Mouse (Mus musculus) stomach, postnatal 0 days (tissue): ENCODE data around the gene Lrrc8c. TPM values are rescaled to one million over a fixed set of nuclear protein-coding genes. Genes with fewer than 3 reads are reported as not detected.

Experiments used
- ATAC-seq: fragments of 200-750 bp; cut with Nextera tagmentation; 2 replicates; pipeline ENCODE4 v1.8.0; 2017; ENCODE audit not compliant: low FRiP score, low TSS enrichment
- DNase-seq: peaks from one replicate; pipeline ENCODE4 v3.0.0-alpha.2; 2016; ENCODE audit warnings: low spot score
- H3K27ac ChIP-seq: fragments of 300-500 bp; sonication (generic); replicated peaks from 2 replicates; pipeline ENCODE4 v1.5.1; 2014; ENCODE audit warnings: mild to moderate bottlenecking, control low read depth
- H3K27me3 ChIP-seq: fragments of 300-500 bp; sonication (generic); 2 replicates; pipeline ENCODE4 v1.6.1; 2014; ENCODE audit warnings: low read length; ENCODE audit not compliant: control insufficient read depth, insufficient read depth
- H3K36me3 ChIP-seq: fragments of 300-500 bp; sonication (generic); 2 replicates; pipeline ENCODE4 v1.6.1; 2014; ENCODE audit warnings: low read length, mixed read lengths; ENCODE audit not compliant: control insufficient read depth, insufficient read depth
- H3K4me1 ChIP-seq: fragments of 300-500 bp; sonication (generic); replicated peaks from 2 replicates; pipeline ENCODE4 v1.6.1; 2014; ENCODE audit warnings: antibody characterized with exemption; ENCODE audit not compliant: control insufficient read depth, insufficient read depth
- H3K4me2 ChIP-seq: fragments of 300-500 bp; sonication (generic); replicated peaks from 2 replicates; pipeline ENCODE4 v1.6.1; 2014; ENCODE audit warnings: low read depth, mild to moderate bottlenecking, control low read depth, moderate library complexity
- H3K4me3 ChIP-seq: fragments of 300-500 bp; sonication (generic); 2 replicates; pipeline ENCODE4 v1.5.1; 2014; ENCODE audit warnings: low read depth, low read length, control low read depth
- H3K9ac ChIP-seq: fragments of 300-500 bp; sonication (generic); 2 replicates; pipeline ENCODE4 v1.6.1; 2014; ENCODE audit warnings: mild to moderate bottlenecking, low read length, control low read depth, mixed read lengths
- H3K9me3 ChIP-seq: fragments of 300-500 bp; sonication (generic); 2 replicates; pipeline ENCODE4 v1.6.1; 2016; ENCODE audit warnings: low read length; ENCODE audit not compliant: control insufficient read depth
- CTCF ChIP-seq: IDR thresholded peaks from 2 replicates; pipeline ENCODE4 v1.5.1; 2016; ENCODE audit warnings: antibody characterized with exemption, low read depth, mild to moderate bottlenecking, moderate library complexity
- EP300 ChIP-seq: optimal IDR thresholded peaks from 2 replicates; pipeline ENCODE3; 2016; ENCODE audit warnings: antibody characterized with exemption
- WGBS: fragments of 180-500 bp; shearing (Covaris S2); extraction: QIAGEN DNeasy Blood & Tissue Kit; methylation state at CpG from one replicate; pipeline ENCODE4 v1.1.7; 2014; 5-methylcytosine and 5-hydroxymethylcytosine counted together
- polyA plus RNA-seq: library from polyadenylated mRNA; unstranded; fragments of >200 nt; fragmentation: Nextera tagmentation; extraction: Ambion mirVana; gene quantifications from 2 replicates; pipeline ENCODE4 v1.2.1, GENCODE M21; 2015

The Lrrc8c gene
- polyA plus RNA-seq, 1 experiment from 2014 or later = 7.3 TPM

DNA sequence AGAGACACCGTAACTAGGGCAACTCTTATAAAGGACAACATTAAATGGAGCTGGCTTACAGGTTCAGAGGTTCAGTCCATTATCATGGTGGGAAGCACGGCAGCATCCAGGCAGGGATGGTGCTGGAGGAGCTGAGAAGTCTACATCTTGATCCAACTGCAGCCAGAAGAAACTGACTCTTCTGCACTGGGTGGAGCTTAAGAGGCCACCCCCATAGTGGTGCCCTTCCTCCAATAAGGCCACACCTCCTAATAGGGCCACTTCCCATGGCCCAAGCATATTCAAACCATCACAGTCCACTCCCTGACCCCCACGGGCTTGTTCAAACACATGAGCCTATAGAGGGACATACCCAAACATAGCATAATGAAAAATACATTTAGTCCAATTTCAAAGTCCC, 16.0 kb downstream of the Lrrc8c start:
- no peak overlapping the region for H3K27ac ChIP-seq
- no peaks in the 10 kb centered on the region for H3K4me1 ChIP-seq
- H3K36me3 ChIP-seq = no peaks in the 10 kb centered on the region
- H3K27me3 ChIP-seq = no peaks in the 10 kb centered on the region
- H3K9ac ChIP-seq = no peak overlapping the region
- DNase-seq (no peak), ATAC-seq (no peak)
- no peak overlapping the region for H3K4me2 ChIP-seq
- H3K4me3 ChIP-seq = no peak overlapping the region
- WGBS = 90% methylated on average over 3 of the region's 3 CpGs
- TF ChIP-seq CTCF (no peak), EP300 (no peak)
- H3K9me3 ChIP-seq = no peaks in the 10 kb centered on the region

DNA sequence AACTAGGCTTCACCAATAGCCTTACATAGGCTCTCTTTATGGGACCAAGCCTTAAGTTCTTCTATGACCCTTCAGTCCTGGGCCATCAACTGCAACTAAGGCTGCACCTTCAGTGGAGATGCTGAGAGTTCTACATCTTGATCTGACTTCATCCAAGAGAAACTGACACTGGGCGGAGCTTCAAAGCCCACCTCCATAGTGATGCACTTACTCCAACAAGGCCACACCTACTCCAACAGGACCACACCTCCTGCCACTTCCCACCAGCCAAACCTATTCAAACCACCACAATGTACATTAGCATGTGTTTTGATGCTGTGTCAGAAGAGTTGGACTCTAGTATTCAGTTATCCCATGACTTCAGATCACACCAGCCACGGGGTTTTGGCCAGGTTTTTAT, 17.0 kb downstream of the Lrrc8c start:
- ATAC-seq (no peak), DNase-seq (no peak)
- no peak overlapping the region for H3K9ac ChIP-seq
- no peak overlapping the region for H3K4me3 ChIP-seq
- H3K27ac ChIP-seq = no peak overlapping the region
- H3K27me3 ChIP-seq = no peaks in the 10 kb centered on the region
- H3K4me2 ChIP-seq = no peak overlapping the region
- no peaks in the 10 kb centered on the region for H3K9me3 ChIP-seq
- no peaks in the 10 kb centered on the region for H3K4me1 ChIP-seq
- 93% methylated on average over 2 of the region's 2 CpGs for WGBS
- TF ChIP-seq EP300 = no peak
- TF ChIP-seq CTCF = no peak
- no peaks in the 10 kb centered on the region for H3K36me3 ChIP-seq

DNA sequence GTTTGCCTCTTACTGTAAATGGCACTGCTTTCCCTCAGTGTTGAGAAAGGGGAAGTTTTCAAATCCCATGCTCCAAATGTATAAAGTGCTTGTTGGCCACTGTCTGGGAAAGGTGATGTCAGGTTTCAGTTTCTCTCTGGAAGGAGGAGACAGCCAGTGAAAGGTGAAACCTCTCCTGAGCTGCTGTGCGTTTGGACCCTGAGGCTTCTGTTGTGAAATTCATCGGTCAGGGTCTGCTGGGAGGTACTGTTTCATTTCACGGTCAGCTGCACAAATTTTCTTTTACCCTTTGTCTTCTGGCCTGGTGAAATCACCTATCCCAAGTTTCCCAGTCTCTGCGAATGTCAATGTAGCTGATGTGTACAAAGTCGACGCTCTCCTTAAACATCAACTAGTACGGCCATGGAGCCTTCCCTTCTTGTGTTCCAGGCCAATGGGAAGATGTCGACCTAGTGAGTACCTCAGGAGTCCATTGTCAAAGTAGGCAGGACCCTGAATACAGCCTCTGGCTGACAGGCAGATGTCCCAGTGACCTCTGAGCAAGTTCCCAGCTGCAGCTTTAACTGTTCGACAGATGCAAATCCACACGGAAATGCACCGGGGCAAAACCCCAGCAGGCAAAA, 18.0 kb downstream of the Lrrc8c start:
- Histone ChIP-seq H3K27me3 (no peaks in the 10 kb centered on the region), H3K36me3 (no peaks in the 10 kb centered on the region), H3K27ac (no peak overlapping the region), H3K9ac (no peak overlapping the region), H3K4me1 (no peaks in the 10 kb centered on the region), H3K4me2 (no peak overlapping the region), H3K4me3 (no peak overlapping the region), H3K9me3 (no peaks in the 10 kb centered on the region)
- WGBS = 76% methylated on average over 11 of the region's 11 CpGs
- ATAC-seq = no peak
- TF ChIP-seq CTCF = no peak
- no peak for TF ChIP-seq EP300
- no peak for DNase-seq

DNA sequence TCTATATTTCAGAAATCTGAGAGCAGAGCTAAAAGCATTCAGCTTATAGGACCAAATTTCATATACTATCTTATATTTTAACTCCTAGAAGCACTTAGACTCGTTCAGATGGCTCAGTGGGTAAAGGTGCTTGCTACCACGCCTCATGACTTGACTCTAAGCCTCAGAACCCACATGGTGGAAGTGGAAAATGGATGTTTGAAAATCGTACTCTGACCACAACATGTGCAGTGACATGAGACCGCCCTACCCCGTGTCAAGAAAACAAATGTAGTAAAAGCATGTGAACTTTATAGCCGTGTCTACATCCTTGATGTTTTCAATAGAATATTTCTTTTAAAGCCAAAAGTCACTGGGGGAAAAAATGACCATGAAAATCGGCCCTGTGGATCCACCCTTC, 21.9 kb downstream of the Lrrc8c start:
- H3K36me3 ChIP-seq = no peaks in the 10 kb centered on the region
- no peak for ATAC-seq
- 84% methylated on average over 7 of the region's 7 CpGs for WGBS
- H3K27ac ChIP-seq = no peak overlapping the region
- no peak overlapping the region for H3K4me2 ChIP-seq
- H3K4me3 ChIP-seq = no peak overlapping the region
- H3K9me3 ChIP-seq = no peaks in the 10 kb centered on the region
- no peaks in the 10 kb centered on the region for H3K27me3 ChIP-seq
- H3K4me1 ChIP-seq = no peaks in the 10 kb centered on the region
- no peak for DNase-seq
- no peak for TF ChIP-seq EP300
- no peak for TF ChIP-seq CTCF
- H3K9ac ChIP-seq = no peak overlapping the region

DNA sequence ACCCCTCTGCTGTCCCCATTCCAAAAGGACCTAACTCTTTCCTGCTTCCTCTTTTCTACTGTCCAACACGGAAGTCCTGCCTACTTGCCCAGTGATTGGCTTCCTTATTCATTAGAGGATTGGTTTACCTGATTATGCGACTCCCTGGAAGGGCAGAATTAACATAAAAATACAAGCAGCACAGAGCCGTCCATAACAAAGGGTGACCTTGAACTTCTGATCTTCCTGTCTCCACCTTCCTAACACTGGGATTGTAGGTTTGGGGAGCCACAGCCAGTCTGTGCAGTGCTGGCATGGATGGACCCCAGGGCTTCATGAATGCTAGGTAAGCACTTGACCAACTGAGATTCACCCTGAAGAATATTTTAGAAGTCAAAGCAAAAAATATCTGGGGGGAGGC, 25.9 kb downstream of the Lrrc8c start:
- no peak for TF ChIP-seq CTCF
- TF ChIP-seq EP300 = no peak
- no peaks in the 10 kb centered on the region for H3K27me3 ChIP-seq
- H3K9ac ChIP-seq = no peak overlapping the region
- WGBS = 68% methylated on average over 3 of the region's 3 CpGs
- H3K9me3 ChIP-seq = no peaks in the 10 kb centered on the region
- H3K4me2 ChIP-seq = no peak overlapping the region
- H3K36me3 ChIP-seq = no peaks in the 10 kb centered on the region
- no peak overlapping the region for H3K4me3 ChIP-seq
- no peaks in the 10 kb centered on the region for H3K4me1 ChIP-seq
- DNase-seq (no peak), ATAC-seq (no peak)
- H3K27ac ChIP-seq = no peak overlapping the region

DNA sequence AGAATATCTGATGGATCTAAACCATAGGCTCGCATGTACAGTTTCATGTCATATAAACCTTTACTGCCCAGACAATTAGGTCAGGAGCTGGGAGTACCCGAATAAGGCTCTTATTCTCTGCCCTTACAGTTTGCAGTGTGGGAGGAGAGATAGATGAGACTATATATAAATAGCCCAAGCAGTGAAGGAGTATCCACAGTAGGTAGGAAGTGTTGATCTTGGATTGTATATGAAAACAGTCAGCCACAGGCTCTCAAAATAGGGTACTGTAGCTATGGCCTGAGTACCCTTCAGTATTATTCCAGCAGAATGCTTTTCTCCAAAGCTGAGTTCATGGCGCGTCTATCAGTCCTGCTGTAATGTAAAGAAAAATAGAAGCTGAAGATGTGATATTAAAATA, 27.9 kb downstream of the Lrrc8c start:
- no peak for ATAC-seq
- WGBS = 89% methylated on average over 4 of the region's 4 CpGs
- TF ChIP-seq CTCF (no peak), EP300 (no peak)
- Histone ChIP-seq H3K4me3 (no peak overlapping the region), H3K27ac (no peak overlapping the region), H3K9ac (no peak overlapping the region), H3K36me3 (no peaks in the 10 kb centered on the region), H3K9me3 (no peaks in the 10 kb centered on the region), H3K4me2 (no peak overlapping the region), H3K27me3 (no peaks in the 10 kb centered on the region), H3K4me1 (no peaks in the 10 kb centered on the region)
- DNase-seq = no peak
